Mouse (Mus musculus) thymus, adult 18-20 months (tissue): Measurements from ENCODE around the gene Fibcd1.

Source experiments
- DNase-seq, 2 experiments: peaks; one replicate each; pipeline ENCODE4 v3.0.0; 2022; ENCODE audit warnings: mixed read lengths in 2 of 2

The Fibcd1 gene

GRCm38 (mm10) chr2:31845896-31846691 is at the start of gene Fibcd1:
Fibcd1 (minus strand) TSS chr2:31846005.
- DNase-seq = no peak

- DNase-seq = no peak
These were observed 48.5 kb upstream of the Fibcd1 start for GRCm38 (mm10) chr2:31894221-31894870.

GRCm38 (mm10) chr2:31893110-31893669 is 47.4 kb upstream of the Fibcd1 start:
- no peak for DNase-seq

- no peak for DNase-seq
These were observed 45.4 kb upstream of the Fibcd1 start for GRCm38 (mm10) chr2:31891219-31891618.

- no peak for DNase-seq
These were observed 43.1 kb upstream of the Fibcd1 start for GRCm38 (mm10) chr2:31888871-31889270.

GRCm38 (mm10) chr2:31887030-31887429 is 41.2 kb upstream of the Fibcd1 start, which contains the start of gene Lamc3:
Lamc3 (plus strand) TSS chr2:31887291.
- DNase-seq = no peak

GRCm38 (mm10) chr2:31884806-31885205 is 39.0 kb upstream of the Fibcd1 start:
- DNase-seq = no peak

- no peak for DNase-seq
These were observed 37.3 kb upstream of the Fibcd1 start for GRCm38 (mm10) chr2:31883061-31883460.

- peak; percentile 15 to 47 for DNase-seq
These were observed 35.1 kb upstream of the Fibcd1 start for GRCm38 (mm10) chr2:31880868-31881267.

- no peak for DNase-seq
These were observed 32.8 kb upstream of the Fibcd1 start for GRCm38 (mm10) chr2:31878610-31879009.

GRCm38 (mm10) chr2:31876446-31876845 is 30.6 kb upstream of the Fibcd1 start:
- DNase-seq = no peak

- DNase-seq = no peak
These were observed 28.6 kb upstream of the Fibcd1 start for GRCm38 (mm10) chr2:31874290-31874855.

GRCm38 (mm10) chr2:31870683-31871082 is 24.9 kb upstream of the Fibcd1 start:
- no peak for DNase-seq

GRCm38 (mm10) chr2:31869692-31870091 is 23.9 kb upstream of the Fibcd1 start:
- DNase-seq = no peak

- no peak for DNase-seq
These were observed 22.8 kb upstream of the Fibcd1 start for GRCm38 (mm10) chr2:31868538-31869164.

GRCm38 (mm10) chr2:31867773-31868537 is 22.1 kb upstream of the Fibcd1 start:
- DNase-seq = no peak

GRCm38 (mm10) chr2:31865794-31866193 is 20.0 kb upstream of the Fibcd1 start:
- DNase-seq = no peak

GRCm38 (mm10) chr2:31865322-31865721 is 19.5 kb upstream of the Fibcd1 start:
- DNase-seq = no peak

GRCm38 (mm10) chr2:31864891-31865290 is 19.1 kb upstream of the Fibcd1 start:
- no peak for DNase-seq

GRCm38 (mm10) chr2:31863766-31864165 is 18.0 kb upstream of the Fibcd1 start:
- DNase-seq = no peak

GRCm38 (mm10) chr2:31862919-31863318 is 17.1 kb upstream of the Fibcd1 start:
- no peak for DNase-seq

- no peak for DNase-seq
These were observed 12.7 kb upstream of the Fibcd1 start for GRCm38 (mm10) chr2:31858500-31858899.
